Mouse (Mus musculus) forebrain, embryonic 13.5 days (tissue): Measurements from ENCODE around the gene Taar1. TPM values are rescaled to one million over a fixed set of nuclear protein-coding genes. Genes with fewer than 3 reads are reported as not detected.

Experiments used
- ATAC-seq: fragments of 200-750 bp; cut with Nextera tagmentation; 2 replicates; pipeline ENCODE4 v1.8.0; 2017
- H3K27ac ChIP-seq: fragments of 300-500 bp; sonication (generic); 2 replicates; pipeline ENCODE4 v1.5.1; 2015; ENCODE audit warnings: inconsistent platforms, mild to moderate bottlenecking, moderate library complexity
- H3K27me3 ChIP-seq: fragments of 300-500 bp; sonication (generic); 2 replicates; pipeline ENCODE4 v1.6.1; 2015; ENCODE audit warnings: mild to moderate bottlenecking, inconsistent platforms
- H3K36me3 ChIP-seq: fragments of 300-500 bp; sonication (generic); 2 replicates; pipeline ENCODE4 v1.6.1; 2015; ENCODE audit warnings: mild to moderate bottlenecking, inconsistent platforms; ENCODE audit not compliant: poor library complexity, severe bottlenecking
- H3K4me1 ChIP-seq: fragments of 300-500 bp; sonication (generic); 2 replicates; pipeline ENCODE4 v1.6.1; 2015; ENCODE audit warnings: inconsistent platforms
- H3K4me2 ChIP-seq: fragments of 300-500 bp; sonication (generic); 2 replicates; pipeline ENCODE4 v1.6.1; 2015; ENCODE audit warnings: inconsistent platforms, mild to moderate bottlenecking, moderate library complexity
- H3K4me3 ChIP-seq: fragments of 300-500 bp; sonication (generic); 2 replicates; pipeline ENCODE4 v1.5.1; 2015; ENCODE audit warnings: mild to moderate bottlenecking, inconsistent platforms
- H3K9ac ChIP-seq: fragments of 300-500 bp; sonication (generic); 2 replicates; pipeline ENCODE4 v1.6.1; 2015; ENCODE audit warnings: mild to moderate bottlenecking, inconsistent platforms
- H3K9me3 ChIP-seq: fragments of 300-500 bp; sonication (generic); replicated peaks from 2 replicates; pipeline ENCODE4 v1.6.1; 2016; ENCODE audit warnings: inconsistent platforms
- WGBS: fragments of 180-500 bp; shearing (Covaris S2); methylation state at CpG from one replicate; pipeline ENCODE4 v1.1.7; 2015; 5-methylcytosine and 5-hydroxymethylcytosine counted together
- polyA plus RNA-seq: library from polyadenylated mRNA; unstranded; fragments of >200 nt; fragmentation: Nextera tagmentation; extraction: Ambion mirVana; gene quantifications from 2 replicates; pipeline ENCODE4 v1.2.1, GENCODE M21; 2015

Taar1 gene
- polyA plus RNA-seq, 1 experiment from 2014 or later, result not detected

GRCm38 (mm10) chr10:23942465-23942864 lies 22.3 kb downstream of the Taar1 start:
- 80% methylated on average over 5 of the region's 5 CpGs for WGBS
- Histone ChIP-seq H3K9me3 (no peaks in the 10 kb centered on the region), H3K4me3 (no peak overlapping the region), H3K9ac (no peak overlapping the region), H3K4me2 (no peak overlapping the region), H3K36me3 (no peaks in the 10 kb centered on the region), H3K27ac (no peak overlapping the region), H3K4me1 (no peaks in the 10 kb centered on the region), H3K27me3 (no peaks in the 10 kb centered on the region)
- no peak for ATAC-seq

GRCm38 (mm10) chr10:23948026-23948425 lies 27.9 kb downstream of the Taar1 start:
- Histone ChIP-seq H3K27ac (no peak overlapping the region), H3K9ac (no peak overlapping the region), H3K4me1 (0 out of 2 replicates have a peak, but pooled peaks cover 5% of the 10 kb centered on the region), H3K36me3 (no peaks in the 10 kb centered on the region), H3K4me3 (no peak overlapping the region), H3K27me3 (no peaks in the 10 kb centered on the region), H3K4me2 (no peak overlapping the region), H3K9me3 (no peaks in the 10 kb centered on the region)
- WGBS, result 52% methylated on average over 7 of the region's 7 CpGs
- ATAC-seq, result no peak

- no peak within 1 kb of the TSS for H3K27ac ChIP-seq
- peaks cover 7% of the 10 kb centered on the region; the same call in 1 of the 2 replicates for H3K4me1 ChIP-seq
- no peak for ATAC-seq
- no peaks in the 10 kb centered on the region for H3K36me3 ChIP-seq
- no peaks in the 10 kb centered on the region for H3K27me3 ChIP-seq
- no peak within 1 kb of the TSS for H3K9ac ChIP-seq
- H3K9me3 ChIP-seq, result no peaks in the 10 kb centered on the region
- 92% methylated on average over 16 of the region's 16 CpGs for WGBS
- H3K4me3 ChIP-seq, result no peak within 1 kb of the TSS
- no peak within 1 kb of the TSS for H3K4me2 ChIP-seq
These were observed 29.4 kb downstream of the Taar1 start, which contains the start of gene Taar3 for GRCm38 (mm10) chr10:23949508-23950005. Taar3 (plus strand) TSS chr10:23949558.

- WGBS, result 82% methylated on average over 6 of the region's 6 CpGs
- Histone ChIP-seq H3K4me2 (no peak overlapping the region), H3K9ac (no peak overlapping the region)
These were observed 31.6 kb downstream of the Taar1 start for GRCm38 (mm10) chr10:23951714-23952113.

GRCm38 (mm10) chr10:23959071-23959470 lies 38.9 kb downstream of the Taar1 start:
- Histone ChIP-seq H3K9me3 (no peaks in the 10 kb centered on the region), H3K4me1 (peaks cover 9% of the 10 kb centered on the region; the same call in 1 of the 2 replicates), H3K9ac (no peak overlapping the region), H3K4me2 (no peak overlapping the region), H3K36me3 (no peaks in the 10 kb centered on the region), H3K4me3 (no peak overlapping the region), H3K27me3 (no peaks in the 10 kb centered on the region), H3K27ac (no peak overlapping the region)
- 62% methylated on average over 3 of the region's 3 CpGs for WGBS
- no peak for ATAC-seq

More at GRCm38 (mm10) chr10:23951714-23952113, 31.6 kb downstream of the Taar1 start:
- Histone ChIP-seq H3K27ac (no peak overlapping the region), H3K27me3 (no peaks in the 10 kb centered on the region), H3K4me3 (no peak overlapping the region), H3K36me3 (no peaks in the 10 kb centered on the region), H3K4me1 (peaks cover 7% of the 10 kb centered on the region; the same call in 1 of the 2 replicates), H3K9me3 (no peaks in the 10 kb centered on the region)
- no peak for ATAC-seq

- Histone ChIP-seq H3K9me3 (no peaks in the 10 kb centered on the region), H3K4me2 (no peak within 1 kb of the TSS), H3K9ac (no peak within 1 kb of the TSS), H3K36me3 (no peaks in the 10 kb centered on the region), H3K27me3 (no peaks in the 10 kb centered on the region), H3K27ac (no peak within 1 kb of the TSS), H3K4me1 (peaks cover 6% of the 10 kb centered on the region; the same call in 1 of the 2 replicates), H3K4me3 (no peak within 1 kb of the TSS)
- WGBS, result 93% methylated on average over 13 of the region's 13 CpGs
- no peak for ATAC-seq
These were observed 40.3 kb downstream of the Taar1 start, which contains the start of gene Taar4 for GRCm38 (mm10) chr10:23960444-23960915. Taar4 (plus strand) TSS chr10:23960494.

GRCm38 (mm10) chr10:23963444-23963843 lies 43.3 kb downstream of the Taar1 start:
- Histone ChIP-seq H3K27ac (no peak overlapping the region), H3K36me3 (no peaks in the 10 kb centered on the region), H3K4me1 (peaks cover 6% of the 10 kb centered on the region; the same call in 1 of the 2 replicates), H3K4me3 (no peak overlapping the region), H3K27me3 (no peaks in the 10 kb centered on the region), H3K9me3 (no peaks in the 10 kb centered on the region), H3K9ac (no peak overlapping the region), H3K4me2 (no peak overlapping the region)
- peak; percentile 50; the same call in 1 of the 2 replicates for ATAC-seq
- 53% methylated on average over 3 of the region's 3 CpGs for WGBS

- Histone ChIP-seq H3K9me3 (no peaks in the 10 kb centered on the region), H3K4me2 (no peak overlapping the region), H3K9ac (no peak overlapping the region), H3K36me3 (no peaks in the 10 kb centered on the region), H3K27ac (no peak overlapping the region), H3K4me3 (no peak overlapping the region), H3K27me3 (no peaks in the 10 kb centered on the region), H3K4me1 (peaks cover 6% of the 10 kb centered on the region; the same call in 1 of the 2 replicates)
- 94% methylated on average over 6 of the region's 6 CpGs for WGBS
- no peak for ATAC-seq
These were observed 44.9 kb downstream of the Taar1 start for GRCm38 (mm10) chr10:23964921-23965610.

GRCm38 (mm10) chr10:23970656-23971165 lies 50.6 kb downstream of the Taar1 start, which contains the start of gene Taar5:
Taar5 (plus strand) TSS chr10:23970706.
- H3K4me2 ChIP-seq, result no peak within 1 kb of the TSS
- no peak within 1 kb of the TSS for H3K9ac ChIP-seq
- no peaks in the 10 kb centered on the region for H3K27me3 ChIP-seq
- ATAC-seq, result no peak
- H3K9me3 ChIP-seq, result no peaks in the 10 kb centered on the region
- H3K4me1 ChIP-seq, result no peaks in the 10 kb centered on the region
- no peaks in the 10 kb centered on the region for H3K36me3 ChIP-seq
- H3K27ac ChIP-seq, result no peak within 1 kb of the TSS
- H3K4me3 ChIP-seq, result no peak within 1 kb of the TSS
- WGBS, result 90% methylated on average over 11 of the region's 11 CpGs

Other genes starting within 250 kb of the Taar1 start
- gene Rps12, start 133.1 kb upstream of the Taar1 start, polyA plus RNA-seq, result 142 and 148 TPM in 2 replicates
- gene Slc18b1, start 123.4 kb upstream of the Taar1 start, polyA plus RNA-seq, result 15.9 and 16.7 TPM in 2 replicates
- gene Vnn3, start 68.9 kb upstream of the Taar1 start, polyA plus RNA-seq, result not detected in 2 replicates
- gene Vnn1, start 25.7 kb upstream of the Taar1 start, polyA plus RNA-seq, result 0.14 TPM in 1 of 2 replicates, not detected in the other
- gene Taar2, start 18.2 kb downstream of the Taar1 start, polyA plus RNA-seq, result not detected in 2 replicates
- not detected in 2 replicates for gene Taar3, start 29.2 kb downstream of the Taar1 start, polyA plus RNA-seq
- gene Taar4, start 40.1 kb downstream of the Taar1 start, polyA plus RNA-seq, result not detected in 2 replicates
- not detected in 2 replicates for gene Taar5, start 50.4 kb downstream of the Taar1 start, polyA plus RNA-seq
- not detected in 2 replicates for gene Taar6, start 65.3 kb downstream of the Taar1 start, polyA plus RNA-seq
- not detected in 2 replicates for gene Taar7a, start 73.1 kb downstream of the Taar1 start, polyA plus RNA-seq
- not detected in 2 replicates for gene Taar7b, start 79.6 kb downstream of the Taar1 start, polyA plus RNA-seq
- gene Taar7d, start 106.9 kb downstream of the Taar1 start, polyA plus RNA-seq, result not detected in 2 replicates
- not detected in 2 replicates for gene Taar7e, start 117.3 kb downstream of the Taar1 start, polyA plus RNA-seq
- not detected in 2 replicates for gene Taar7f, start 129.2 kb downstream of the Taar1 start, polyA plus RNA-seq
- gene Taar8a, start 156.1 kb downstream of the Taar1 start, polyA plus RNA-seq, result not detected in 2 replicates
- gene Taar8b, start 171.9 kb downstream of the Taar1 start, polyA plus RNA-seq, result not detected in 2 replicates
- not detected in 2 replicates for gene Taar8c, start 181.6 kb downstream of the Taar1 start, polyA plus RNA-seq
- gene Taar9, start 189.2 kb downstream of the Taar1 start, polyA plus RNA-seq, result not detected in 2 replicates
- 179 TPM in 2 replicates for gene Stx7, start 228.9 kb downstream of the Taar1 start, polyA plus RNA-seq